Mouse (Mus musculus) ES-Bruce4 (cell line): Measurements from ENCODE around the gene Zbtb42.

Experiments
- CTCF ChIP-seq: IDR thresholded peaks from one replicate; pipeline ENCODE4 v1.8.1; 2011; ENCODE audit warnings: low read depth, low read length
- EP300 ChIP-seq: IDR thresholded peaks from 2 replicates; pipeline ENCODE4 v1.6.1; 2011; ENCODE audit warnings: low read depth, low read length; ENCODE audit not compliant: insufficient read depth
- POLR2A ChIP-seq: IDR thresholded peaks from one replicate; pipeline ENCODE4 v1.8.1; 2011; ENCODE audit warnings: low read length; ENCODE audit not compliant: insufficient read depth

DNA sequence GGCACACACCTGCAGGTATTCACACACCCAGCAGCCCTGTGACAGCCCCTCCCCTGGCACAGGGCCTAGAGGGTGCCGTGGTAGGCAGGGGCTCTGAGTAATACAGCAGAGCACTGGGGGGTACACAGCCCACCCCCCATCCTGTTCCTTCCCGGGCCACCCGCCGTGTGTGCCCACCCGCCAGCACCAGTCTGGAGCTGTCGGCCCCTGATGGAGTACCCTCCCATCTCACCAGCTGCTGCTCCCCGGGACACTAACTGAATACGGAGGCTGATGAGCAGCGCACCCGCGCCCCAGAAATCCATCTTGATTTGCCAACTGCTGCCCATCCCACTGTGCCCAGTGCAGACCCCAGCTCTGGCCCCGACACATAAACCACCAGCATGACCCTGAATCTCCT, 14.9 kb upstream of the Zbtb42 start:
- no peak for TF ChIP-seq CTCF
- no peak for TF ChIP-seq EP300
- no peak for TF ChIP-seq POLR2A
